Mouse (Mus musculus): Measurements from ENCODE around the gene Krt82.
"Not testable (repeated sequence)": the region's sequence is repeated elsewhere in the genome, so short reads cannot be mapped to it uniquely, and the experiment has no call there.

The Krt82 gene

DNA sequence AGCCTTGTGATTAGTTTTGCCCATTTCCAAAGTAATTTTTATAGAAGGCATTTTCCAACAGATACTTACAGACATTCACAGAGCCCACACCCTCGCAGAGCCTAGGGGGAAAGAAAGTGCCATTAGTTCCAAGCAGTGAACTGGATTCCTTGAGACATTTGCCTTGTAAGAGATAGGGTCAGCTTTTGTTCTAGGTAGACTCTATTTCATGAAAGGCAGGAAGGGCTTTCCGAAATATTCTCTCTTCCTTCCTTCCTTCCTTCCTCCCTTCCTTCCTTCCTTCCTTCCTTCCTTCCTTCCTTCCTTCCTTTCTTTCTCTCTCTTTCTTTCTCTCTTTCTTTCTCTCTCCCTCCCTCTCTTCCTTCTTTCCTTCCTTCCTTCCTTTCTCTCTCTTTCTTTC is 33.3 kb downstream of the Krt82 start, which contains the start of gene Gm49425:
Gene Gm49425 (minus strand): TSS at position 101 of the 400 bp plus-strand sequence.
- not testable (repeated sequence) for DNase-seq (ENCODE audit: low spot score)

DNA sequence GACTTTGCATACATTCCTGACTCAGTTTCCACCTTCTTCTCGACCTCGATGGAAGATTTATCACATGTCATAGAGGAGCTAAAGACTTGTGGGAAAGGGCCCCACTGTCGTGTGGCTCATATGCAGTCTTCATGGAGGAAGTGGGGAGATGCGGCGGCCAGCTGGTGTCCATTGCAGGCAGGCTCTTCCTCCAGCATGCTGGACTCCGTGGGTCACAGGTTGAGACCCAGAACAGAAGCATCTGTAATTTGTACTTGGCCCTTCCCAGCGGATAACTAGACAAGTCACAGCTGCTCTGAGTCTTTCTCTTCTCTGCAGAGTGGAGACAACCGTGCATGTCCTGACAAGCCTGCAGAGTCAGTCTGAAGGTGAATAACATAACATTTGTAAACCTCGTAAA is 42.2 kb downstream of the Krt82 start:
- DNase-seq (ENCODE audit: low spot score) = no peak

DNA sequence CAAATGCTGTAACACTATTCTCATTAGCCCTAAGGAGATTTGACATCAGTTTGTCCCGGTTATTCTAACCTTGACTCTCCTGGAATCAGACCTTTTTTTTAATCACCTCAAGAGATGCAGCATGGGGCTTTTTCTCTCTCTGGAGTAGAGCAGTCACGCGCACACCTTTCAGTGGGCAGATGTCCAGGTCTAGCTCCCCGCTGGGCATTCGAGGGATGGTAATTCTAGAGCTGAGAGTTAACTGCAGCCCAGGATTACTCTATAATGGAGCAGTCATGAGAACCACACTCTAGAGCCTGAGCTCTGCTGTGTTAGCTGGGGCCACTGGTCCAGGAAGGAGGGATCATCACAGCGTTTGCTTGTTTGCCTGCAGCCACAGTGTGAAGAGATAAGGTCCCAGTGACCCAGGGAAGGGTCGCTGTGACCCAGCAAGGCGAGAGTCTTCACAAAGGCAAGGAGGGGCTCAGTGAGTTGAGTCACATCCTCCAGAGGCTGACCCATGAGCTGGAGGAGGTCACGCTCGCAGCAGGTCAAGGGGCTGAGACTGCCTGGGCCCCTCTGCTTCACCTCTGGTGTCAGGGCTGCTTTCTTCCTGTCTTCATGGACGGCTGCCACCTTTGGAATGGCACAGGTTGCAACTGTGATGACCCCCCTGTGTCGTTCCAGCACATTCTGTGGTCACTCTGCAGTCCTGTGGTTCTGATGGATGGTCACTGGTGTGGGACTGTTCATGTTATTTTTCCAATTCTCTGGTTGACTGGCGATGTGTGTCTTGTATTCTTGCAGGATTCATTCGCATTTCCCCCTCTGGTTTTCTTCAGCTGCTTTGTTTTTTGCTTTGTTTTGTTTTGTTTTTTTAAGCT is 43.3 kb downstream of the Krt82 start:
- peak; percentile 15 for DNase-seq (ENCODE audit: low spot score)

DNA sequence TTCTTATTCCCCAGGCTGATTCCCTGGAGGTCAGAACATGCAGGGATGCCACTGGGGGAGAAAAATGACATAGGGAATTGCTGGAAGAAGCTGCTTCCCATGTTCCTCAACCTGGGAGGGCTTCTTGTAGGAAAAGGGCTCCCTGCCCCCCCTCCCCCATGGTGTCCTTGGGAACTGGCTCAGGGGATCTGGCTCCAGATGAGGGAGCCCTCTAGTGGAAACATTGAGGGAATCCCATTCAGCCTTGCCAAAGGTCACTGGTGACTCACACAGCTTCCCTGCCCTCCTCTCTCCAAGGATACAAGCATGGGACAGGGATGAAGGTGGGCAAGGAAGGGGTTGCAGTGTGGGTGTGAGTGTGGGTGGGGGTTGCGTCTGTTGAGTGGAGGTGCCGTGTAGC is 53.3 kb downstream of the Krt82 start:
- DNase-seq (ENCODE audit: low spot score) = peak; percentile 63

DNA sequence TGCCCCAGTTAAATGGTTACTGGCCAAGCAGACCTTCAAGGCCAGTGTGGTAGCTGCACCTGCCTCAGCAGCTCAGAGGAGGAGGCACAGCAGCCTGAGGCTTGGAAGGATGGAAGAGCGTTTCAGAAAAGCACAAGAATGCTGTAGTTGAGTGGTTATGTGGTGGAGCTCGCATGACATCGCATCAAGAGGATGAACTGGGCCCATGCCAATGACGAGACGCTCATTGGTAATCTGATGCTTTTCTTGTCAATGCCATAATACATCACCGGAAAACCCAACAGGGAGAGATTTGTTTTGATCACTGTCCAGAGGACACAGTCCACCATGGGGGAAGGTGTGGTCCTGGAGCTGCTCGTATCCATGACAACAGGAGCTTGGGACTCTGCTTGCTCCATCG is 55.2 kb downstream of the Krt82 start:
- DNase-seq (ENCODE audit: low spot score) = no peak

DNA sequence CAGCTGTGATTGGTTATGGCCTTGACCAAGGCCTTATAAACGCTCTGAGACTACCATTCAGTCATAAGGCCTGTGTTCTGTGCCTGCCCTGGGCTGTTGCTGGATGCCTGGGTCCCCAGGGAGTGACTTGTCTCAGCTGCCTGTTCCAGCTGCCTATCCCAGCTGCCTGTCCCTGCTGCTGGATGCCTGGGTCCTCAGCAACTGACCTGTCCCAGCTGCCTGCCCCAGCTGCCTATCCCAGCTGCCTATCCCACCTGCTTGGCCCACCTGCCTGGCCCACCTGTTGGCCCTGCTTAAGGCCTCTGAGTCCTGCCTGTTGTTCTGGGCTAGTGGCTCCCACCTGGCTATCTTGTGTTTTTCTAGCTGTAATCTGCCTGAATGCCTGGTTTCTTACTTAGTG is 56.3 kb downstream of the Krt82 start:
- no peak for DNase-seq (ENCODE audit: low spot score)

DNA sequence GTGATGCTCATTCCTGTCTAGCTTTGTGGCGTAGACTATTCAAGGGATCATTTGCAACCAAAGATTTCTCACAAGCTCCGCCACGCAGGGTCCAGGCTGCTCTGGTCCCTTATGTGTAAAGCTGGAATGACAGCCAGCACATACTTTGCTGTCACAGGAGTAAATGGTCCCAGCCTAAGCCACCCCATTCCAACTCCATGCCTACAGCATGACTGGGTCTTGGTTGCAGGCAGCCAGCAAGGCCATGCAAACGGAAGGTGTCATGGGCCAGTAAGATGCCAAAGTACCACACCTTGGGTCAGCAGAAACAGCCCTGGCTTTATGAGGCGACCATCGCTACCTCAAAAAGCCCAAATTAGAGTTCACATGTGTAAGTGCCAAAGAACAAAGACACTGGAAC is 56.8 kb downstream of the Krt82 start:
- no peak for DNase-seq (ENCODE audit: low spot score)

DNA sequence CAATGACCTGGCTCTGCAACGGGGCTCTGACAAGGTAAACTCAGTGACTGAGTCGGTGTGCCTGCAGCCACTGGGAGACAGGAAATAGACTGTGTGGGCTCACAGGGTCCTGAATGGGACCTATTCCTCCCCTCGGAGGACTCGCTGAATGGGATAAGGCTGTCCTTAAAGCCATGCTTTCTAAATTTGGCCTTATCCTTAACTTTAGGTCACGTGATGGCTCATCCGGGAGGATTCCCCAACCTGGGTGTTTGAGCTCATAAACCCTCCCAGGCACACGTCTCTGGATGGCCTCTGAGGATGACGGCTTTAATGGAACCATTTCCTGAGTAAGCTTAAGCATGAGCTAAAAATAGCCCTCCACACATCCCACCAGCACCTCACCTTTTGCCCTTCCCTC is 57.7 kb downstream of the Krt82 start:
- DNase-seq (ENCODE audit: low spot score) = no peak

DNA sequence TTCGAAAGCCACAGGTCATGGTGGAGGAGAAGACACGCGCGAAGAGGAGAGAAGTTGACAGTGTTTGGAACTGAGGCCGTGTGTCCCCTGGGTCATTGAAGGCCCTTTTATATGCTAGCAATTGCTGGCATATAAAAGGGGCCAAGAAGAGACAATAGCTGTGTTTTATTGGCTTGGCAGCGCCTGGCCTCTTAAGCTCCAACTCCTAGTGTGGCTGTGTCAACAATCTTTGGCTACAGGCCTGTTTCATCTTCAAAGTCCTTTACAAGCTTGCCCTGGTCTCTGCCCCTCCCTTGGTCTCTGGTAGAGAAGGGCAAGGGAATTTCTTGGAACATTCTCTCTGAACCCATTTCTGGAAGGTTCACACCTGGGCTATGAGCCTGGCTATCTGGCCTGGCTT is 59.0 kb downstream of the Krt82 start, which contains the start of gene Krt83:
Gene Krt83 (minus strand): TSS at position 82 of the 400 bp plus-strand sequence.
- no peak for DNase-seq (ENCODE audit: low spot score)
